Comparison of ENCODE assay signal across 9 mouse cellular contexts in genomic region chr11:68485206-68485942, GRCm38 (mm10). TPM values are rescaled to one million over a fixed set of nuclear protein-coding genes. Genes with fewer than 3 reads are reported as not detected.
DNase-seq lines count a peak whose midpoint lies in the region; ATAC-seq and TF ChIP-seq lines count a peak whose summit lies in the region.
"Had no signal": no experiment of that assay in that cellular context is flagged by ENCODE, and none has a peak within 500 bp of the region (broad histone marks: within the 10 kb centered on the region; RNA-seq: fewer than 3 reads in every experiment).

No protein-coding gene starts in this region.

- no peak overlapping the region for H3K9ac ChIP-seq in intestine, embryonic 14.5 days (ENCODE audit: low read length)
- no peak overlapping the region for H3K9ac ChIP-seq in lung, embryonic 14.5 days
- no peak overlapping the region for H3K9ac ChIP-seq in stomach, postnatal 0 days (ENCODE audit: low read length)
- H3K9ac ChIP-seq: liver, embryonic 15.5 days had no signal

- H3K9me3 ChIP-seq in intestine, embryonic 14.5 days (ENCODE audit: control insufficient read depth, low read length) = 0 out of 2 replicates have a peak, but pooled peaks cover 3% of the 10 kb centered on the region
- no peaks in the 10 kb centered on the region for H3K9me3 ChIP-seq in lung, embryonic 14.5 days (ENCODE audit: low read depth, low read length)
- H3K9me3 ChIP-seq in stomach, postnatal 0 days (ENCODE audit: control insufficient read depth, low read length) = no peaks in the 10 kb centered on the region
- H3K9me3 ChIP-seq: liver, embryonic 15.5 days had no signal

- H3K27me3 ChIP-seq in intestine, embryonic 14.5 days (replicated peaks; ENCODE audit: control insufficient read depth, insufficient read depth, low read length) = no peaks in the 10 kb centered on the region
- H3K27me3 ChIP-seq in lung, embryonic 14.5 days (ENCODE audit: insufficient read depth, low read length) = no peaks in the 10 kb centered on the region
- H3K27me3 ChIP-seq in stomach, postnatal 0 days (ENCODE audit: control insufficient read depth, insufficient read depth, low read length) = no peaks in the 10 kb centered on the region

- WGBS in intestine, embryonic 14.5 days = 40% methylated on average over 8 of the region's 8 CpGs
- 31% methylated on average over 8 of the region's 8 CpGs for WGBS in lung, embryonic 14.5 days
- WGBS in stomach, postnatal 0 days = 35% methylated on average over 8 of the region's 8 CpGs

- no peak for TF ChIP-seq EP300 in stomach, postnatal 0 days (optimal IDR thresholded peaks at IDR 0.05)

- peak; percentile 36 to 40 for DNase-seq in cerebellum, adult 18-20 months
- DNase-seq in spleen, postnatal 36 days (ENCODE audit: low spot score in 2 of 2) = peak; percentile 17 to 46
- DNase-seq in spleen, adult 12 weeks (ENCODE audit: low spot score) = no peak
- DNase-seq in embryo, embryonic 10 days (ENCODE audit: low spot score) = peak; percentile 81
- DNase-seq in intestine, embryonic 14.5 days (ENCODE audit: low spot score) = no peak
- DNase-seq in lung, embryonic 14.5 days = peak; percentile 88
- DNase-seq in stomach, postnatal 0 days (ENCODE audit: low spot score) = peak; percentile 63

- H3K36me3 ChIP-seq in intestine, embryonic 14.5 days (ENCODE audit: control insufficient read depth, insufficient read depth, low read length) = no peaks in the 10 kb centered on the region
- no peaks in the 10 kb centered on the region for H3K36me3 ChIP-seq in lung, embryonic 14.5 days (ENCODE audit: insufficient read depth)
- no peaks in the 10 kb centered on the region for H3K36me3 ChIP-seq in stomach, postnatal 0 days (ENCODE audit: control insufficient read depth, insufficient read depth, low read length)
- H3K36me3 ChIP-seq: liver, embryonic 15.5 days had no signal

- no peak for ATAC-seq in cerebellum, adult (ENCODE audit: insufficient number of reproducible peaks, low FRiP score, low TSS enrichment)
- ATAC-seq in intestine, embryonic 14.5 days (replicated peaks; ENCODE audit: low FRiP score, low TSS enrichment, low read depth) = 0 out of 2 replicates have a peak, but pooled peaks have one; percentile 64
- ATAC-seq in lung, embryonic 14.5 days (ENCODE audit: insufficient read depth) = 0 out of 2 replicates have a peak, but pooled peaks have one; percentile 44
- peak; percentile 64 for ATAC-seq in stomach, postnatal 0 days (ENCODE audit: low FRiP score, low TSS enrichment)

- no peak overlapping the region for H3K4me2 ChIP-seq in intestine, embryonic 14.5 days (ENCODE audit: low read length)
- no peak overlapping the region for H3K4me2 ChIP-seq in lung, embryonic 14.5 days
- no peak overlapping the region for H3K4me2 ChIP-seq in stomach, postnatal 0 days (replicated peaks; ENCODE audit: low read depth)
- H3K4me2 ChIP-seq: liver, embryonic 15.5 days had no signal

- peak; percentile 93 for TF ChIP-seq CTCF in lung, embryonic 14.5 days (IDR thresholded peaks at IDR 0.05; ENCODE audit: low read depth)
- peak; percentile 94 for TF ChIP-seq CTCF in stomach, postnatal 0 days (IDR thresholded peaks at IDR 0.05; ENCODE audit: low read depth)

- no peak overlapping the region for H3K27ac ChIP-seq in intestine, embryonic 14.5 days (ENCODE audit: low read depth)
- H3K27ac ChIP-seq in lung, embryonic 14.5 days (ENCODE audit: low read depth) = no peak overlapping the region
- H3K27ac ChIP-seq in stomach, postnatal 0 days (replicated peaks) = no peak overlapping the region
- H3K27ac ChIP-seq: liver, embryonic 15.5 days had no signal

- H3K4me3 ChIP-seq in intestine, embryonic 14.5 days (ENCODE audit: low read depth, low read length) = no peak overlapping the region
- no peak overlapping the region for H3K4me3 ChIP-seq in lung, embryonic 14.5 days (ENCODE audit: low read depth, low read length)
- no peak overlapping the region for H3K4me3 ChIP-seq in stomach, postnatal 0 days (ENCODE audit: low read depth, low read length)
- H3K4me3 ChIP-seq: liver, embryonic 15.5 days had no signal

- H3K4me1 ChIP-seq in intestine, embryonic 14.5 days (replicated peaks; ENCODE audit: control insufficient read depth, insufficient read depth, low read length) = no peaks in the 10 kb centered on the region
- no peaks in the 10 kb centered on the region for H3K4me1 ChIP-seq in lung, embryonic 14.5 days (ENCODE audit: insufficient read depth)
- H3K4me1 ChIP-seq in stomach, postnatal 0 days (replicated peaks; ENCODE audit: control insufficient read depth, insufficient read depth) = no peaks in the 10 kb centered on the region
- H3K4me1 ChIP-seq: liver, embryonic 15.5 days had no signal

RNA-seq across cellular contexts. Expression of gene Pik3r6, which starts 17.4 kb away (rescaled TPM):
- polyA plus RNA-seq in intestine, embryonic 14.5 days (2014; fragmentation: Nextera tagmentation; extraction: Ambion mirVana) = 2.8 and 3.3 TPM in 2 replicates
- 4.3 and 5.6 TPM in 2 replicates for polyA plus RNA-seq in lung, embryonic 14.5 days (2014; fragmentation: Nextera tagmentation; extraction: Ambion mirVana)
- polyA plus RNA-seq in stomach, postnatal 0 days (2015; fragmentation: Nextera tagmentation; extraction: Ambion mirVana) = 1.3 and 1.8 TPM in 2 replicates

RNA-seq across cellular contexts. Expression of gene Pik3r5, which starts 53.5 kb away (rescaled TPM):
- 0.61 and 0.78 TPM in 2 replicates for polyA plus RNA-seq in intestine, embryonic 14.5 days (2014; fragmentation: Nextera tagmentation; extraction: Ambion mirVana)
- polyA plus RNA-seq in lung, embryonic 14.5 days (2014; fragmentation: Nextera tagmentation; extraction: Ambion mirVana) = 0.30 and 0.43 TPM in 2 replicates
- polyA plus RNA-seq in stomach, postnatal 0 days (2015; fragmentation: Nextera tagmentation; extraction: Ambion mirVana) = 0.24 and 0.36 TPM in 2 replicates

Comparison
In these comparisons a context has a peak if more than half of its experiments do, and no peak if none do; other contexts are left out.
1. DNase-seq: peak in cerebellum, adult 18-20 months (2 of 2), spleen, postnatal 36 days (2 of 2), embryo, embryonic 10 days (single experiment), lung, embryonic 14.5 days (single experiment) and stomach, postnatal 0 days (single experiment); none in spleen, adult 12 weeks (single experiment) and intestine, embryonic 14.5 days (single experiment).